In the genomic region with DNA sequence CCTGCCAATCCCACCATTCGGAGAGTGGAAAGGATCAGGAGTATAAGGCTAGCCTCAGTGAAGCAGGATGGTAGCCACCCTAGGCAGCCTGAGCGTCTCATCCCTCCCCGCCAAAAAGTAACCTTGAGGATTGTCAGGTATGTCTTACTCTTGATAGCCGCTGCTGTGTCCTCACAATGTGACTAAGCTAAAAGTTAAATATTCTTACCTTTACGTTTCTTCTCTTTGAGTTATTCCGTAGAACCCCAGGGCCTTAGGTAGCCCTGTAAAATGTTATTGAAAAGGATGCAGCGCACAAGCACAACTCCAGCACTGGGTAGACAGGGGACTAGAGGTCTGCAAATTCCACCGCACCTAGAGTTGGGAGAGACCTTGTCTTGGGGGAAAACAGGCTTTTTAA, we compare ENCODE assay signal across 19 mouse cellular contexts. TPM values are rescaled to one million over a fixed set of nuclear protein-coding genes. Genes with fewer than 3 reads are reported as not detected.
A peak's percentile ranks its signal among the peaks of the same experiment; 100 is the strongest.
DNase-seq lines count a peak whose midpoint lies in the region; ATAC-seq and TF ChIP-seq lines count a peak whose summit lies in the region.
"Had no signal": no experiment of that assay in that cellular context is flagged by ENCODE, and none has a peak within 500 bp of the region (broad histone marks: within the 10 kb centered on the region; RNA-seq: fewer than 3 reads in every experiment).

No protein-coding gene starts in this region.

- TF ChIP-seq CTCF in CH12.LX (conservative IDR thresholded peaks at IDR 0.05 in 1 of 2, IDR thresholded peaks at IDR 0.05 in 1 of 2; ENCODE audit: low read depth in 2 of 2, low read length in 2 of 2): no peak

- in situ Hi-C loops in CH12.LX (cut with MboI; ENCODE audit: low pct_ligation_motif_present, low pct_unique_long_range_greater_than_20kb, low sequenced_read_pairs): no loop called here

- H3K27ac ChIP-seq in heart, embryonic 15.5 days: peak overlapping the region; percentile 97; the same call in 1 of the 2 replicates
- H3K27ac ChIP-seq in CH12.LX (ENCODE audit: insufficient read depth, low read depth): peak overlapping the region; percentile 14; the same call in 1 of the 2 replicates

- no peak overlapping the region for H3K9ac ChIP-seq in heart, embryonic 15.5 days
- 0 out of 2 replicates have a peak overlapping the region, but pooled peaks have one; percentile 41 for H3K9ac ChIP-seq in CH12.LX (ENCODE audit: insufficient read depth, low read depth)
- H3K9ac ChIP-seq: forebrain, embryonic 15.5 days; hindbrain, embryonic 15.5 days; kidney, embryonic 15.5 days; midbrain, embryonic 12.5 days had no signal

- no peak for TF ChIP-seq RAD21 in CH12.LX (IDR thresholded peaks at IDR 0.05; ENCODE audit: low read depth, low read length)

- TF ChIP-seq EP300 in CH12.LX (IDR thresholded peaks at IDR 0.05; ENCODE audit: low read length): no peak

- no peak for ATAC-seq in heart, embryonic 15.5 days (replicated peaks; ENCODE audit: insufficient number of reproducible peaks, insufficient read depth, low FRiP score, low read depth)
- ATAC-seq: forebrain, embryonic 15.5 days; intestine, embryonic 16.5 days had no signal

- peak overlapping the region; percentile 70; the same call in 1 of the 2 replicates for H3K4me2 ChIP-seq in heart, embryonic 15.5 days
- peak overlapping the region; percentile 63; the same call in 1 of the 2 replicates for H3K4me2 ChIP-seq in CH12.LX (ENCODE audit: insufficient read depth, low read depth, poor library complexity, severe bottlenecking)

- WGBS in heart, embryonic 15.5 days: 90% methylated on average over 8 of the region's 8 CpGs

- dilution Hi-C loops in CH12.LX (cut with MboI; ENCODE audit: extremely low pct_ligation_motif_present, extremely low pct_unique_long_range_greater_than_20kb, low sequenced_read_pairs): no loop called here

- H3K4me1 ChIP-seq in heart, embryonic 15.5 days (replicated peaks): peaks cover 30% of the 10 kb centered on the region
- H3K4me1 ChIP-seq in CH12.LX (ENCODE audit: control insufficient read depth in 1 of 2, insufficient read depth in 2 of 2): peaks cover 10 to 56% of the 10 kb centered on the region in 2 experiments; a peak in 3 of 4 replicates

- H3K9me3 ChIP-seq in heart, embryonic 15.5 days (replicated peaks): no peaks in the 10 kb centered on the region
- no peaks in the 10 kb centered on the region for H3K9me3 ChIP-seq in CH12.LX (replicated peaks; ENCODE audit: low read length)
- H3K9me3 ChIP-seq: forebrain, embryonic 15.5 days; hindbrain, embryonic 15.5 days; kidney, embryonic 15.5 days; midbrain, embryonic 12.5 days had no signal

- H3K79me2 ChIP-seq in CH12.LX (replicated peaks; ENCODE audit: control insufficient read depth, extremely low read depth, insufficient read depth, poor library complexity, severe bottlenecking): peaks cover 38% of the 10 kb centered on the region

- TF ChIP-seq POLR2A in CH12.LX (IDR thresholded peaks at IDR 0.05; ENCODE audit: low read depth, low read length): no peak

- peaks cover 9% of the 10 kb centered on the region for H3K36me3 ChIP-seq in heart, embryonic 15.5 days
- H3K36me3 ChIP-seq in CH12.LX (replicated peaks in 1 of 2; ENCODE audit: control insufficient read depth in 1 of 2, insufficient read depth in 1 of 2, low read length in 1 of 2): peaks cover 9 to 15% of the 10 kb centered on the region in 2 experiments

- no peaks in the 10 kb centered on the region for H3K27me3 ChIP-seq in heart, embryonic 15.5 days
- no peaks in the 10 kb centered on the region for H3K27me3 ChIP-seq in CH12.LX (replicated peaks)
- H3K27me3 ChIP-seq: forebrain, embryonic 15.5 days; hindbrain, embryonic 15.5 days; kidney, embryonic 15.5 days; midbrain, embryonic 12.5 days had no signal

- no peak overlapping the region for H3K4me3 ChIP-seq in heart, embryonic 15.5 days
- H3K4me3 ChIP-seq in CH12.LX (replicated peaks in 1 of 3; ENCODE audit: low read depth in 2 of 3, low read length in 2 of 3, poor library complexity in 1 of 3): no peak overlapping the region

- peak; percentile 42 for DNase-seq in cerebellum, adult 9-11 months
- no peak for DNase-seq in cerebellum, adult 8-10 months
- no peak for DNase-seq in heart, adult 9 months (ENCODE audit: low spot score in 2 of 2)
- no peak for DNase-seq in CH12.LX (ENCODE audit: extremely low read depth)
- DNase-seq in R1 (ENCODE audit: low read depth, low spot score): peak; percentile 16
- no peak for DNase-seq in urinary bladder, adult 18-20 months (ENCODE audit: low spot score in 2 of 2)
- no peak for DNase-seq in natural killer cell, adult 2 months (ENCODE audit: low spot score in 2 of 2)
- DNase-seq: adrenal gland, adult 8-10 months; cerebellum, adult 2 months; embryo, embryonic 11 days; heart, adult 18-20 months; heart, postnatal 14 days; right cerebral cortex, adult 18-20 months had no signal

TF ChIP-seq in CH12.LX, 34 proteins besides CTCF, POLR2A, EP300 and RAD21:
- TF ChIP-seq USF1 (IDR thresholded peaks at IDR 0.05; ENCODE audit: low read depth, low read length) (no peak), ZC3H11A (IDR thresholded peaks at IDR 0.05; ENCODE audit: low read depth, low read length) (no peak), ZNF384 (IDR thresholded peaks at IDR 0.05; ENCODE audit: low read depth, low read length) (no peak), HCFC1 (IDR thresholded peaks at IDR 0.05; ENCODE audit: low read depth, low read length) (no peak), TBP (conservative IDR thresholded peaks at IDR 0.05; ENCODE audit: low read depth, low read length) (no peak), ZMIZ1 (IDR thresholded peaks at IDR 0.05; ENCODE audit: low read depth, low read length) (no peak), ETS1 (conservative IDR thresholded peaks at IDR 0.05; ENCODE audit: low read depth, low read length) (no peak), E2F4 (IDR thresholded peaks at IDR 0.05; ENCODE audit: insufficient replicate concordance, low read depth, low read length) (no peak)

RNA-seq across cellular contexts. Expression of a gene that starts 1.3 kb away (rescaled TPM):
- 243 and 292 TPM in 2 replicates for polyA plus RNA-seq in heart, embryonic 15.5 days (2015; fragmentation: Nextera tagmentation; extraction: Ambion mirVana)
- 70.5 and 76.7 TPM in 2 replicates for total RNA-seq in CH12.LX (2012; rRNA removed)
- total RNA-seq in CH12.LX (2014; rRNA removed): 230 and 250 TPM in 2 replicates
- 226 and 278 TPM in 2 replicates for polyA plus RNA-seq in CH12.LX (2012; ENCODE audit: insufficient read length, low read depth)

RNA-seq across cellular contexts. Expression of a gene that starts 2.2 kb away (rescaled TPM):
- 9.8 and 10.2 TPM in 2 replicates for polyA plus RNA-seq in heart, embryonic 15.5 days (2015; fragmentation: Nextera tagmentation; extraction: Ambion mirVana)
- total RNA-seq in CH12.LX (2012; rRNA removed) (4.3 and 4.4 TPM in 2 replicates), CH12.LX (2014; rRNA removed) (8.2 and 9.7 TPM in 2 replicates)
- 7.3 and 8.0 TPM in 2 replicates for polyA plus RNA-seq in CH12.LX (2012; ENCODE audit: insufficient read length, low read depth)

RNA-seq across cellular contexts. Expression of a gene that starts 34.4 kb away (rescaled TPM):
- polyA plus RNA-seq in heart, embryonic 15.5 days (2015; fragmentation: Nextera tagmentation; extraction: Ambion mirVana): 60.6 and 69.0 TPM in 2 replicates
- total RNA-seq in CH12.LX (2012; rRNA removed) (170 and 172 TPM in 2 replicates), CH12.LX (2014; rRNA removed) (256 and 271 TPM in 2 replicates)
- polyA plus RNA-seq in CH12.LX (2012; ENCODE audit: insufficient read length, low read depth): 200 and 219 TPM in 2 replicates

Comparison
In these comparisons a context has a peak if more than half of its experiments do, and no peak if none do; other contexts are left out.
1. DNase-seq: peak in cerebellum, adult 9-11 months (single experiment) and R1 (single experiment); none in cerebellum, adult 8-10 months (single experiment), heart, adult 9 months (0 of 2), CH12.LX (single experiment), urinary bladder, adult 18-20 months (0 of 2) and natural killer cell, adult 2 months (0 of 2).